Mouse (Mus musculus) heart, embryonic 12.5 days (tissue): Measurements from ENCODE around the gene 1810049J17Rik. TPM values are rescaled to one million over a fixed set of nuclear protein-coding genes. Genes with fewer than 3 reads are reported as not detected.

Source experiments
- ATAC-seq: fragments of 200-750 bp; cut with Nextera tagmentation; 2 replicates; pipeline ENCODE4 v1.8.0; 2017; ENCODE audit warnings: moderate TSS enrichment, moderate library complexity; ENCODE audit not compliant: insufficient number of reproducible peaks, low FRiP score
- H3K27ac ChIP-seq: fragments of 300-500 bp; sonication (generic); 2 replicates; pipeline ENCODE4 v1.5.1; 2016; ENCODE audit warnings: mild to moderate bottlenecking, moderate library complexity; ENCODE audit not compliant: poor library complexity, severe bottlenecking
- H3K27me3 ChIP-seq: fragments of 300-500 bp; sonication (generic); replicated peaks from 2 replicates; pipeline ENCODE4 v1.6.1; 2016; ENCODE audit warnings: mild to moderate bottlenecking, moderate library complexity
- H3K36me3 ChIP-seq: fragments of 300-500 bp; sonication (generic); 2 replicates; pipeline ENCODE4 v1.6.1; 2016; ENCODE audit warnings: mild to moderate bottlenecking, moderate library complexity
- H3K4me1 ChIP-seq: fragments of 300-500 bp; sonication (generic); replicated peaks from 2 replicates; pipeline ENCODE4 v1.6.1; 2016; ENCODE audit warnings: mild to moderate bottlenecking
- H3K4me2 ChIP-seq: fragments of 300-500 bp; sonication (generic); 2 replicates; pipeline ENCODE4 v1.6.1; 2016; ENCODE audit warnings: mild to moderate bottlenecking, moderate library complexity
- H3K4me3 ChIP-seq: fragments of 300-500 bp; sonication (generic); 2 replicates; pipeline ENCODE4 v1.5.1; 2016; ENCODE audit warnings: mild to moderate bottlenecking
- H3K9ac ChIP-seq: fragments of 300-500 bp; sonication (generic); 2 replicates; pipeline ENCODE4 v1.6.1; 2016; ENCODE audit warnings: mild to moderate bottlenecking, moderate library complexity
- H3K9me3 ChIP-seq: fragments of 300-500 bp; sonication (generic); replicated peaks from 2 replicates; pipeline ENCODE4 v1.6.1; 2016; ENCODE audit warnings: mild to moderate bottlenecking, moderate library complexity
- WGBS: fragments of 180-500 bp; shearing (Covaris S2); methylation state at CpG from one replicate; pipeline ENCODE4 v1.1.7; 2016; 5-methylcytosine and 5-hydroxymethylcytosine counted together
- polyA plus RNA-seq: library from polyadenylated mRNA; unstranded; fragments of >200 nt; fragmentation: Nextera tagmentation; extraction: Ambion mirVana; gene quantifications from 2 replicates; pipeline ENCODE4 v1.2.1, GENCODE M21; 2016

The 1810049J17Rik gene
- polyA plus RNA-seq, 1 experiment from 2014 or later = 0.73 TPM

DNA sequence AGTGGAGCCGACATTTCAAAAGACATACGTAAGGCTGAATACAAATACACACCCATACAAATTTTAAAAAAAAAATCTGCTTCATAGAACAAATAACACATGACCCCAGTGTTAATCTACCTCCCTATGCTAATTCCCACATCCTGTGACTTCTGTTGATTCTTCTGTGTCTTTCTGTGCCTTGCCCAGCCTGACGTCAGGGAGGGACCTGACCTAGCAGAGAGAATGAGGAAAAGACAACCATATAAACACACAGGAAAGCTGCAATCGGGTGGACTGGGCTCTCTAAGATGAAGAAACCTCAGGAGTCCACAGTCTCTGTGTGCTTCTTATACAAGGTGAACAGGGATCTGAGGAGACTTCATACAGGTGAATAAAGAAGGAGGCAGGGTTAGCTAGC is 14.6 kb downstream of the 1810049J17Rik start:
- Histone ChIP-seq H3K9me3 (no peaks in the 10 kb centered on the region), H3K4me1 (peaks cover 4% of the 10 kb centered on the region), H3K4me2 (no peak overlapping the region), H3K27me3 (no peaks in the 10 kb centered on the region), H3K36me3 (no peaks in the 10 kb centered on the region), H3K4me3 (no peak overlapping the region), H3K9ac (no peak overlapping the region), H3K27ac (no peak overlapping the region)
- ATAC-seq = no peak
- 70% methylated on average over 4 of the region's 4 CpGs for WGBS

DNA sequence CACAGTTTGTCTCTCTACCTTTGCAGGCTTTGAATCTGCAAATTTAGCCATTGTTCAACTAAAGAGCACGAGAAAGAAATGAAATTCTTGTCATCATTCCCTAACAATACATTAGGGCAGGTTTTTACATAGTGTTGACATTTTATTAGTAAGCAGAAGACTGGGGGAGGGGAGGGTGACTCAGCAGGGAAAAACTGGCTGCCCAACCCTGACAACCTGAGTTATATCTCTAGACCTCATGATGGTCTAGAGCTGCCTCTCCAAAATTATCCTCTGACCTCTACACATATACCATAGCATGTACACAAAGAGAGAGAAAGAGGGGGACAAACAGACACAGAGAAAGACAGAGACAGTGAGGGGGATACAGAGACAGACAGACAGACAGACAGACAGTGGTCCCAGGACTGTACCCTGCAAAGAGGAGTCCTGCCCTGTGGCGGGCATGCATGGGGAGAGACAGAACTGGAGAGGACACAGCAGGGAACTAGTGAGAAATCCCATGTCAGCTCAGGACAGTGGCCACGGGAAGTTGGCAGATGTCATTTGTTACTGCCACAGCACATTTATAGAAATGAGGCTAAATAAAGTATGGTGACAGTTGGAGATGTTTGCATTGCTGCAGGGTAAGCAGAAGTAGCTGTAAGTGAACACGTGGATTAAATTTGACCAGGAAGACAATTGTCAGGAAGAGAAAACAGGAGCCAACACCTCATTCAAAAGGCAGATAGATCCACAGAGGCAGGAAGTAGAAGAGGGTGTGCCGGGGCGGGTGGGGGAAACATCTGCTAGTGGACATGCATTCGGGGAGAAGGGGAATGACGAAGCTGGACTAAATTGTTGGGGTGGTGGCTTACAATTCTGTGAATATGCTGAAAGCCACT is 15.3 kb downstream of the 1810049J17Rik start:
- Histone ChIP-seq H3K27me3 (no peaks in the 10 kb centered on the region), H3K4me2 (no peak overlapping the region), H3K4me1 (peaks cover 4% of the 10 kb centered on the region), H3K36me3 (no peaks in the 10 kb centered on the region), H3K9ac (no peak overlapping the region), H3K4me3 (no peak overlapping the region), H3K27ac (no peak overlapping the region), H3K9me3 (no peaks in the 10 kb centered on the region)
- WGBS = 51% methylated on average over 8 of the region's 8 CpGs
- peak; percentile 85 for ATAC-seq

DNA sequence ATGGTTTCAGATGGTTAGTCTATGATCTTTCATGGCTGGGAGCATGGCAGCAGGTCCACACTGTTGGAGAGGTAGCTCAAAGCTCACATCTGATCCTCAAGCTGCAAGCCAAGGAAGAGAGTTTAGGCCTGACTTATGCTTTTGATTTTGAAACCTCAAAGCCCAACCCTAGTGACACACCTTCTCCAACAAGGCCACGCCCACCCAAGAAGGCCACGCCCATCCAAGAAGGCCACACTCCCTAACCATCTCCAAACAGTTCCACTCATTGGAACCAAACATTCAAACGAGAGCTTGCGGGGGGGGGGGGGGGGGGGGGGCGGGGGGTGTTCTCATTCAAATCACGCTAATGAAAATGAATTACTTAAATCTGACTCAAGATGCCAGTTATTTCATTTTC is 19.9 kb downstream of the 1810049J17Rik start:
- Histone ChIP-seq H3K4me3 (no peak overlapping the region), H3K4me2 (no peak overlapping the region), H3K4me1 (peaks cover 4% of the 10 kb centered on the region; the same call in 1 of the 2 replicates), H3K36me3 (no peaks in the 10 kb centered on the region), H3K27me3 (no peaks in the 10 kb centered on the region), H3K9ac (no peak overlapping the region), H3K27ac (no peak overlapping the region), H3K9me3 (no peaks in the 10 kb centered on the region)
- 72% methylated on average over 5 of the region's 6 CpGs for WGBS
- no peak for ATAC-seq

DNA sequence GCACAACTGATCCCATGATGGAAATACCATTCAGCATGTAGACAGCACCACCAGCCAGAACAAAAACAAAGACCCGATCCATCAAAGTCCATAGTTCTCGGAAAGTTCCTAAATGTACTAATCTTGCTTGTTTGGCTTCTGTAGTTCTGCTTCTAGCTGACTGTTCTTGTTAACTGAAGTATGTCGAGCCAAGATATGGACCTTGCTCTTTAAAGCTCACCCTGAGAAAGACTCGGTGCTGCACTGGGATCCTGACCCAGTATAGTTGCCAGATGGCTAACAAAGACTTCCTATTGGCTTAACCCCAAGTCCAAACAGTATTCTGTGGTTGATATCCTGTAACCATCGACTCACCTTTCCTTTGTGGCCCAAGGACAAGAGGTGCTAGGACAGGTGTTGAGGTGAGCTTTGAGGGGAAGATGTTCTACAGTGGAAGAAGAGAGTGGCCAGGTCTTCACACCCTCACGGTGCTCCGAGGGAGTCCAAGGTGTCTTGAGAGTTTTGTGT is 23.4 kb downstream of the 1810049J17Rik start:
- H3K4me2 ChIP-seq = no peak overlapping the region
- H3K9ac ChIP-seq = no peak overlapping the region
- H3K9me3 ChIP-seq = no peaks in the 10 kb centered on the region
- WGBS = 74% methylated on average over 7 of the region's 7 CpGs
- H3K4me1 ChIP-seq = no peaks in the 10 kb centered on the region
- H3K27me3 ChIP-seq = no peaks in the 10 kb centered on the region
- H3K27ac ChIP-seq = no peak overlapping the region
- no peak for ATAC-seq
- H3K4me3 ChIP-seq = no peak overlapping the region
- H3K36me3 ChIP-seq = no peaks in the 10 kb centered on the region

DNA sequence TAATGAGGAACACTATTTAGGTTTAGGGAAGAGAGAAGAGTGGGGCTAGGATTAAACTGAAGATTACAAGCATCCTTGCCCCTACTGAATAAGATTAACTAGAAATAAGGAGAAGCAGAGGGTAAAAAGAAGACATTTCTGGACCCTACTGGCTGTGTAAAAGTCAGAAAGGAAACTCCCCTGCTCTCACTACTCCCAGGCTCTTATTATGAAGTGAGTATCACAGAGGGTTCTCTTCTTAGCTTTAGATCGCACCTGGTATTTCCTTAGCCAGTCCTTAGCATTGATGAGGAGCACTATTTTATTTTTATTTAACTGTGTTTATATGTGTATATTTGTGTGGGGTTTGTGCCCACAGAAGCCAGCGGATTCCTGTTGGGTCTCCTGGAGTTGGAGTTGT is 25.5 kb downstream of the 1810049J17Rik start:
- ATAC-seq = no peak
- Histone ChIP-seq H3K4me2 (no peak overlapping the region), H3K4me1 (no peaks in the 10 kb centered on the region), H3K27ac (no peak overlapping the region), H3K27me3 (no peaks in the 10 kb centered on the region), H3K36me3 (no peaks in the 10 kb centered on the region), H3K9ac (no peak overlapping the region), H3K9me3 (no peaks in the 10 kb centered on the region), H3K4me3 (no peak overlapping the region)
- 54% methylated on average over 2 of the region's 2 CpGs for WGBS

DNA sequence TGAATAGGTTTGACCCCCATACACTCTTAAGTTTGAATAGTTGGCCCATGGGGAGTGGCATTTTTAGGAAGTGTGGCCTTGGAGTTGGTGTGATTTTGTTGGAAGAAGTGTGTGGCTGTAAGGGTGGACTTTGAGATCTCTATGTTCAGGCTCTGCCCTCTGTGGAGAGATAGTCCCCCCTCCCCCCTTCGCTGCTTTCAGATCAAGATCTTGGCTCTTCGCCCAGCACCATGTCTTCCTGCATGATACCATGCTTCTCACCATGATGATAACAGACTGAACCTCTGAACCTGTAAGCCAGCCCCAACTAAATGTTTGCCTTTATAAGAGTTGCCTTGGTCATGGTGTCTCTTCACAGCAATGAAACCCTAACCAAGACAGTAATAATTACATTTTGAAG is 29.9 kb downstream of the 1810049J17Rik start:
- H3K4me2 ChIP-seq = no peak overlapping the region
- H3K27ac ChIP-seq = no peak overlapping the region
- no peak for ATAC-seq
- no peak overlapping the region for H3K4me3 ChIP-seq
- no peaks in the 10 kb centered on the region for H3K36me3 ChIP-seq
- 0 out of 2 replicates have a peak, but pooled peaks cover 6% of the 10 kb centered on the region for H3K9me3 ChIP-seq
- H3K4me1 ChIP-seq = no peaks in the 10 kb centered on the region
- 75% methylated on average over 2 of the region's 2 CpGs for WGBS
- no peaks in the 10 kb centered on the region for H3K27me3 ChIP-seq
- no peak overlapping the region for H3K9ac ChIP-seq

DNA sequence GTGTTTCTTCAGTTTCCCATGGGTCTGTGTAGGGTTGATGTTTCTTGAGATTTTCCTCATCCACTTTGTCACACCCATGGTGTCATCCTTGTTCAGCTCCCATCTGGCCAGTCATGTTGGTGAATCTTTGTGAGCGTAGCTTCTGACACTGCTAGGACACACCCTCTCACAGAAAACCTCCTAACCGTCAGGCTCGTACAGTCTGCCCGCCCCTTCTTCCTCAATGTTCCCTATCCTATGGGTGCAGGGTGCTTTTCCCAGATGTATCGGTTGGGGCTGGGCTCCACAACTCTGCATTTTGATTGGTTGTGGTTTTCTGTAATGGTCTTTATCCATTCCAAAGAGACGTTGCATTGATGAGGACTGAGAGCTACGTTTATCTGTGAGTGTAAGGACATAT is 31.4 kb downstream of the 1810049J17Rik start:
- 78% methylated on average over 7 of the region's 7 CpGs for WGBS
- Histone ChIP-seq H3K4me1 (no peaks in the 10 kb centered on the region), H3K36me3 (no peaks in the 10 kb centered on the region), H3K9me3 (0 out of 2 replicates have a peak, but pooled peaks cover 6% of the 10 kb centered on the region), H3K4me3 (no peak overlapping the region), H3K4me2 (no peak overlapping the region), H3K27me3 (no peaks in the 10 kb centered on the region), H3K27ac (no peak overlapping the region), H3K9ac (no peak overlapping the region)
- no peak for ATAC-seq

DNA sequence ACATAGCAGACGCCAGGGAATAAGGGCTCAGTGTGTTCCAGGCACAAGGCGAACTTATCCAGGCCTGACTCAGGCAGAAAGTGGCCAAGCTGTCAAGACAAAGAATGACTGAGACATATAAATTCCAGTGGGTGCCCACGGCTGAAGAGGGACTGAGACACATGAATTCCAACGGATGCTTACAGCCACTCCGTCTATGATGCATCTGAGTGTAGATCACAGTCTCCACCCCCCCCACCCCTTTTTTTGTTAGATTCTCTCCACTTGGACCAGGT is 36.2 kb downstream of the 1810049J17Rik start:
- no peak overlapping the region for H3K4me2 ChIP-seq
- H3K9ac ChIP-seq = no peak overlapping the region
- no peak overlapping the region for H3K27ac ChIP-seq
- 65% methylated on average over 5 of the region's 5 CpGs for WGBS
- H3K4me3 ChIP-seq = no peak overlapping the region
- no peak for ATAC-seq
- no peaks in the 10 kb centered on the region for H3K27me3 ChIP-seq
- 0 out of 2 replicates have a peak, but pooled peaks cover 3% of the 10 kb centered on the region for H3K4me1 ChIP-seq
- H3K36me3 ChIP-seq = no peaks in the 10 kb centered on the region
- H3K9me3 ChIP-seq = peaks cover 6% of the 10 kb centered on the region; the same call in 1 of the 2 replicates

DNA sequence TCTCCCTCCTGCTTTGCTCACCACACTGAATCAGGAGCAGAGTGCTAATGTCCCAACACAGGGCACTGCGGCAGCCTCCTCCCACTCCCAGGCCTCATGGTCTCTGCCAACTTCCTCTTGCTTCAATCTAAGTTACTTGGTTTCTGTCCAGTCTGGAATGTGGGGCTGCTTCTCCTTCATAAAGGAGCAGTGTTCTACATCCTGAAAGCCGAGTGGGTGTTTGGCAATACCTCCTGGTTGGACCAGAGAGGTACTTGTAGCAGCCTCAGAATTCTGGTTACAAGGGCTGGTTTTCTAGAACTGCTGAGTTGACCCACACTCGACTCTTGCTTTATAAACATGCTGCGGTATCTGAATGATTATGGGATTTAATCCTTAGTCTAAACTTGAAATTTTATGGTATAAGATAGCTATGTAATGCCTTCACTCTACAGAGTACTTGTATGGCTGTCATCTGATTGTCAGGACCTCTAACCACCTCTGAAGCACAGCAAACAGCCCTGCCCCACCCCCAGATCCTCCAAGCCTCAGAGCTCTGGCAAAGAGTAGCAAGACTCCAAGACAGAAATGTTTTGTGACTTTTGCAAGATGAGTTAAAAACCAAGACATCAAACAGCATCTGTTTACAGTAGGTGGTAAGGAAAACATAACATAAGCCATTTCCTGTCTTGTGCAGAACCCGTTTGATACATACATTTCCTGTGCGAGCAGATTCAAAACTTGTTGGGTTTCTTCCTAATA is 36.7 kb downstream of the 1810049J17Rik start:
- ATAC-seq = no peak

DNA sequence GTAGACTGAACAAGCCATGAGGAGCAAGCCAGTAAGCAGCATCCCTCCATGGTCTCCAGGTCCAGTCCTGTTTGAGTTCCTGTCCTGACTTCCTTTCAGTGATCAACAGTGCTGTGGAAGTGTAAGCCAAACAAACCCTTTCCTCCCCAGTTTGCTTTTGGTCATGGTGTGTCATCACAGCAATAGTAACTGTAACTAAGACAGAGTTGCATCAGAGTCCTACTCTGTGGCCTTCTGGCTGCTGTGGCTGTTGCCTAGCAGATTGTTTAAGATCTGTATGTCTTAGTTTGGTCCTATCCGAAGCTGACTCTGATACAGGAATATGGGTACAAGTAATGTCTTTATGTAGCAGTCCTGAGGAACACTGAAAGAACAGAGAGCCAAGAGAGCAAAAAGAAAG is 41.9 kb downstream of the 1810049J17Rik start:
- Histone ChIP-seq H3K4me2 (no peak overlapping the region), H3K9ac (no peak overlapping the region), H3K9me3 (no peaks in the 10 kb centered on the region; the same call in 1 of the 2 replicates), H3K27ac (no peak overlapping the region), H3K4me1 (0 out of 2 replicates have a peak, but pooled peaks cover 3% of the 10 kb centered on the region), H3K27me3 (no peaks in the 10 kb centered on the region), H3K36me3 (no peaks in the 10 kb centered on the region), H3K4me3 (no peak overlapping the region)
- ATAC-seq = no peak
- 79% methylated on average over 1 of the region's 1 CpGs for whole genome bisulfite sequencing

More for the DNA sequence above, 36.7 kb downstream of the 1810049J17Rik start:
- no peaks in the 10 kb centered on the region for H3K36me3 ChIP-seq
- no peak overlapping the region for H3K4me2 ChIP-seq
- H3K9ac ChIP-seq = no peak overlapping the region
- 0 out of 2 replicates have a peak, but pooled peaks cover 3% of the 10 kb centered on the region for H3K4me1 ChIP-seq
- H3K9me3 ChIP-seq = peaks cover 6% of the 10 kb centered on the region; the same call in 1 of the 2 replicates
- no peak overlapping the region for H3K4me3 ChIP-seq
- no peak overlapping the region for H3K27ac ChIP-seq
- H3K27me3 ChIP-seq = no peaks in the 10 kb centered on the region
- 61% methylated on average over 6 of the region's 6 CpGs for WGBS

DNA sequence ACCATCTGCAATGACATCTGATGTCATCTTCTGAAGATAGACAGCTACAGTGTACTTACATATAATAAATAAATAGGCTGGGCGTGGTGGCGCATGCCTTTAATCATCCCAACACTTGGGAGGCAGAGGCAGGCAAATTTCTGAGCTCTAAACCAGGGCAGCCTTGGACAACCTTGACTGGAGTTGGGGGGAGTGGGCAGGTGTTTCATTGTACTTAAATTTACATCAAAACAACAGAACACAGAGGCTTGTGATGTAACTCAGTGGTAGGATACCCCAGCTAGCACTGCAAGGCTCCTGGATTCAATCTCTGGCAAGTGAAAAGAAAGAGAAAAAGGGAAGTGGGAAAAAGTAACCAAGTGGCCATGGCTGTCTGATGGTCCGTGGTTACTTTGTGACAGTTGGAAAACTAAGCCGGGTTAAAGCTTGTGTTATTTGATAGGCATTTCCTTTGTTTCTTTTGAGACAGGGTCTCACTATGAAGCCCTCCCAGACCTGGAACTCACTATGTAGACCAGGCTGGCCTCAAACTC is 46.5 kb downstream of the 1810049J17Rik start:
- H3K27ac ChIP-seq = no peak overlapping the region
- no peak for ATAC-seq
- no peaks in the 10 kb centered on the region for H3K9me3 ChIP-seq
- H3K36me3 ChIP-seq = peaks cover 8% of the 10 kb centered on the region
- 71% methylated on average over 4 of the region's 4 CpGs for WGBS
- no peak overlapping the region for H3K4me2 ChIP-seq
- no peak overlapping the region for H3K4me3 ChIP-seq
- H3K9ac ChIP-seq = no peak overlapping the region
- no peaks in the 10 kb centered on the region for H3K27me3 ChIP-seq
- 0 out of 2 replicates have a peak, but pooled peaks cover 3% of the 10 kb centered on the region for H3K4me1 ChIP-seq
